Mouse (Mus musculus): ENCODE results near the gene Gm10643. TPM values are rescaled to one million over a fixed set of nuclear protein-coding genes. Genes with fewer than 3 reads are reported as not detected.

Gm10643 gene
- polyA plus RNA-seq, 1 experiment from 2014 or later: 1.5 TPM

- no peaks in the 10 kb centered on the region for H3K9me3 ChIP-seq (ENCODE audit: control insufficient read depth, low read length)
- WGBS: 58% methylated on average over 1 of the region's 1 CpGs
- H3K27ac ChIP-seq (ENCODE audit: low read depth): no peak overlapping the region
- no peak overlapping the region for H3K9ac ChIP-seq (ENCODE audit: low read length)
- H3K4me2 ChIP-seq (ENCODE audit: low read length): peak overlapping the region; percentile 40
- DNase-seq (ENCODE audit: low spot score) (no peak), ATAC-seq (replicated peaks; ENCODE audit: low FRiP score, low TSS enrichment, low read depth) (0 out of 2 replicates have a peak, but pooled peaks have one; percentile 29)
- peaks cover 33% of the 10 kb centered on the region for H3K4me1 ChIP-seq (replicated peaks; ENCODE audit: control insufficient read depth, insufficient read depth, low read length)
- H3K36me3 ChIP-seq (ENCODE audit: control insufficient read depth, insufficient read depth, low read length): no peaks in the 10 kb centered on the region
- no peak overlapping the region for H3K4me3 ChIP-seq (ENCODE audit: low read depth, low read length)
- H3K27me3 ChIP-seq (replicated peaks; ENCODE audit: control insufficient read depth, insufficient read depth, low read length): peaks cover 10% of the 10 kb centered on the region; the same call in 1 of the 2 replicates
Observed at GRCm38 (mm10) chr8:84023631-84024030, 41.3 kb downstream of the Gm10643 start.

- H3K27ac ChIP-seq (ENCODE audit: low read depth): 0 out of 2 replicates have a peak overlapping the region, but pooled peaks have one; percentile 22
- peak overlapping the region; percentile 40 for H3K4me2 ChIP-seq (ENCODE audit: low read length)
- ATAC-seq (replicated peaks; ENCODE audit: low FRiP score, low TSS enrichment, low read depth) (no peak; the same call in 1 of the 2 replicates), DNase-seq (ENCODE audit: low spot score) (no peak)
- H3K4me3 ChIP-seq (ENCODE audit: low read depth, low read length): 0 out of 2 replicates have a peak overlapping the region, but pooled peaks have one; percentile 6
- no peaks in the 10 kb centered on the region for H3K36me3 ChIP-seq (ENCODE audit: control insufficient read depth, insufficient read depth, low read length)
- no peaks in the 10 kb centered on the region for H3K9me3 ChIP-seq (ENCODE audit: control insufficient read depth, low read length)
- H3K9ac ChIP-seq (ENCODE audit: low read length): no peak overlapping the region
- H3K4me1 ChIP-seq (replicated peaks; ENCODE audit: control insufficient read depth, insufficient read depth, low read length): peaks cover 33% of the 10 kb centered on the region
- WGBS: 6% methylated on average over 5 of the region's 5 CpGs
- H3K27me3 ChIP-seq (replicated peaks; ENCODE audit: control insufficient read depth, insufficient read depth, low read length): peaks cover 10% of the 10 kb centered on the region; the same call in 1 of the 2 replicates
Observed at GRCm38 (mm10) chr8:84023085-84023484, 41.9 kb downstream of the Gm10643 start.

GRCm38 (mm10) chr8:84021569-84021968, 43.4 kb downstream of the Gm10643 start:
- H3K9me3 ChIP-seq (ENCODE audit: control insufficient read depth, low read length): no peaks in the 10 kb centered on the region
- H3K4me2 ChIP-seq (ENCODE audit: low read length): peak overlapping the region; percentile 40
- DNase-seq (ENCODE audit: low spot score) (no peak), ATAC-seq (replicated peaks; ENCODE audit: low FRiP score, low TSS enrichment, low read depth) (no peak; the same call in 1 of the 2 replicates)
- H3K36me3 ChIP-seq (ENCODE audit: control insufficient read depth, insufficient read depth, low read length): no peaks in the 10 kb centered on the region
- peak overlapping the region; percentile 25 for H3K4me3 ChIP-seq (ENCODE audit: low read depth, low read length)
- peaks cover 31% of the 10 kb centered on the region for H3K4me1 ChIP-seq (replicated peaks; ENCODE audit: control insufficient read depth, insufficient read depth, low read length)
- 36% methylated on average over 12 of the region's 12 CpGs for WGBS
- no peak overlapping the region for H3K27ac ChIP-seq (ENCODE audit: low read depth)
- H3K27me3 ChIP-seq (replicated peaks; ENCODE audit: control insufficient read depth, insufficient read depth, low read length): peaks cover 9% of the 10 kb centered on the region; the same call in 1 of the 2 replicates
- H3K9ac ChIP-seq (ENCODE audit: low read length): peak overlapping the region; percentile 16; the same call in 1 of the 2 replicates

- peak within 1 kb of the TSS; percentile 25 for H3K4me3 ChIP-seq (ENCODE audit: low read depth, low read length)
- H3K9ac ChIP-seq (ENCODE audit: low read length): peak within 1 kb of the TSS; percentile 16; the same call in 1 of the 2 replicates
Observed at GRCm38 (mm10) chr8:84021096-84021495, 43.8 kb downstream of the Gm10643 start, which contains the start of gene Palm3. TSS of gene Palm3 (plus strand) at chr8:84021471.

GRCm38 (mm10) chr8:84019738-84020137, 45.2 kb downstream of the Gm10643 start:
- H3K27ac ChIP-seq (ENCODE audit: low read depth): no peak overlapping the region
- H3K4me2 ChIP-seq (ENCODE audit: low read length): no peak overlapping the region
- no peak overlapping the region for H3K4me3 ChIP-seq (ENCODE audit: low read depth, low read length)
- ATAC-seq (replicated peaks; ENCODE audit: low FRiP score, low TSS enrichment, low read depth) (no peak), DNase-seq (ENCODE audit: low spot score) (no peak)
- 66% methylated on average over 9 of the region's 9 CpGs for WGBS
- no peaks in the 10 kb centered on the region; the same call in 1 of the 2 replicates for H3K9me3 ChIP-seq (ENCODE audit: control insufficient read depth, low read length)
- no peaks in the 10 kb centered on the region for H3K36me3 ChIP-seq (ENCODE audit: control insufficient read depth, insufficient read depth, low read length)
- peaks cover 18% of the 10 kb centered on the region for H3K4me1 ChIP-seq (replicated peaks; ENCODE audit: control insufficient read depth, insufficient read depth, low read length)
- H3K27me3 ChIP-seq (replicated peaks; ENCODE audit: control insufficient read depth, insufficient read depth, low read length): no peaks in the 10 kb centered on the region
- no peak overlapping the region for H3K9ac ChIP-seq (ENCODE audit: low read length)

More at GRCm38 (mm10) chr8:84021096-84021495, 43.8 kb downstream of the Gm10643 start, which contains the start of gene Palm3:
- DNase-seq (ENCODE audit: low spot score): peak; percentile 77
- H3K9me3 ChIP-seq (ENCODE audit: control insufficient read depth, low read length): no peaks in the 10 kb centered on the region
- WGBS: 6% methylated on average over 18 of the region's 18 CpGs
- H3K36me3 ChIP-seq (ENCODE audit: control insufficient read depth, insufficient read depth, low read length): no peaks in the 10 kb centered on the region
- peaks cover 5% of the 10 kb centered on the region; the same call in 1 of the 2 replicates for H3K27me3 ChIP-seq (replicated peaks; ENCODE audit: control insufficient read depth, insufficient read depth, low read length)
- H3K4me2 ChIP-seq (ENCODE audit: low read length): peak within 1 kb of the TSS; percentile 40
- peaks cover 27% of the 10 kb centered on the region for H3K4me1 ChIP-seq (replicated peaks; ENCODE audit: control insufficient read depth, insufficient read depth, low read length)
- ATAC-seq (replicated peaks; ENCODE audit: low FRiP score, low TSS enrichment, low read depth): peak; percentile 57
- H3K27ac ChIP-seq (ENCODE audit: low read depth): no peak within 1 kb of the TSS

GRCm38 (mm10) chr8:84015833-84016232, 49.1 kb downstream of the Gm10643 start:
- Histone ChIP-seq H3K9me3 (ENCODE audit: control insufficient read depth, low read length) (no peaks in the 10 kb centered on the region; the same call in 1 of the 2 replicates), H3K4me2 (ENCODE audit: low read length) (no peak overlapping the region), H3K36me3 (ENCODE audit: control insufficient read depth, insufficient read depth, low read length) (no peaks in the 10 kb centered on the region), H3K9ac (ENCODE audit: low read length) (no peak overlapping the region), H3K4me1 (replicated peaks; ENCODE audit: control insufficient read depth, insufficient read depth, low read length) (peaks cover 14% of the 10 kb centered on the region), H3K4me3 (ENCODE audit: low read depth, low read length) (no peak overlapping the region), H3K27ac (ENCODE audit: low read depth) (no peak overlapping the region), H3K27me3 (replicated peaks; ENCODE audit: control insufficient read depth, insufficient read depth, low read length) (peaks cover 27% of the 10 kb centered on the region)
- no peak for ATAC-seq (replicated peaks; ENCODE audit: low FRiP score, low TSS enrichment, low read depth)
- WGBS: 89% methylated on average over 5 of the region's 5 CpGs
- no peak for DNase-seq (ENCODE audit: low spot score)

MicroRNA genes within 50 kb of the gene (microRNA counts, 519-probe panel; counts per million panel counts)
- microRNA mmu-miR-709: 2,713 counts per million, percentile 30 among the panel's probes with 10 or more counts

Small RNA genes lying within 50 kb of the gene (microRNA-seq; reads per million reads assigned to microRNA genes)
- not detected for gene Mir709

Other genes with a start within 250 kb of the Gm10643 start
- gene Adgrl1, start 165.0 kb downstream of the Gm10643 start, polyA plus RNA-seq (2014; fragmentation: Nextera tagmentation; extraction: Ambion mirVana): 21.8 and 24.9 TPM in 2 replicates
- 0.23 and 0.37 TPM in 2 replicates for gene Gm10644, start 109.9 kb downstream of the Gm10643 start, polyA plus RNA-seq (2014; fragmentation: Nextera tagmentation; extraction: Ambion mirVana)
- gene Asf1b, start 109.6 kb downstream of the Gm10643 start, polyA plus RNA-seq (2014; fragmentation: Nextera tagmentation; extraction: Ambion mirVana): 64.8 and 70.9 TPM in 2 replicates
- gene Prkaca, start 92.1 kb downstream of the Gm10643 start, polyA plus RNA-seq (2014; fragmentation: Nextera tagmentation; extraction: Ambion mirVana): 97.9 and 105 TPM in 2 replicates
- 15.4 and 17.6 TPM in 2 replicates for gene Samd1, start 67.5 kb downstream of the Gm10643 start, polyA plus RNA-seq (2014; fragmentation: Nextera tagmentation; extraction: Ambion mirVana)
- 0.39 and 0.66 TPM in 2 replicates for gene 1700067K01Rik, start 63.6 kb downstream of the Gm10643 start, polyA plus RNA-seq (2014; fragmentation: Nextera tagmentation; extraction: Ambion mirVana)
- 1.3 and 1.6 TPM in 2 replicates for gene 2210011C24Rik, start 53.0 kb downstream of the Gm10643 start, polyA plus RNA-seq (2014; fragmentation: Nextera tagmentation; extraction: Ambion mirVana)
- gene Palm3, start 43.7 kb downstream of the Gm10643 start, polyA plus RNA-seq (2014; fragmentation: Nextera tagmentation; extraction: Ambion mirVana): 5.8 and 7.0 TPM in 2 replicates
- 0.69 and 1.2 TPM in 2 replicates for gene Il27ra, start 22.5 kb downstream of the Gm10643 start, polyA plus RNA-seq (2014; fragmentation: Nextera tagmentation; extraction: Ambion mirVana)
- gene Rln3, start 20.1 kb downstream of the Gm10643 start, polyA plus RNA-seq (2014; fragmentation: Nextera tagmentation; extraction: Ambion mirVana): 0.40 and 0.41 TPM in 2 replicates
- gene Rfx1, start 1.7 kb upstream of the Gm10643 start, polyA plus RNA-seq (2014; fragmentation: Nextera tagmentation; extraction: Ambion mirVana): 11.1 and 11.6 TPM in 2 replicates
- gene Dcaf15, start 39.6 kb upstream of the Gm10643 start, polyA plus RNA-seq (2014; fragmentation: Nextera tagmentation; extraction: Ambion mirVana): 10.8 and 11.7 TPM in 2 replicates
- gene Podnl1, start 60.9 kb upstream of the Gm10643 start, polyA plus RNA-seq (2014; fragmentation: Nextera tagmentation; extraction: Ambion mirVana): 0.46 and 0.49 TPM in 2 replicates
- 17.4 and 19.5 TPM in 2 replicates for gene Cc2d1a, start 82.8 kb upstream of the Gm10643 start, polyA plus RNA-seq (2014; fragmentation: Nextera tagmentation; extraction: Ambion mirVana)
- 0.48 and 0.92 TPM in 2 replicates for gene 4930432K21Rik, start 82.9 kb upstream of the Gm10643 start, polyA plus RNA-seq (2014; fragmentation: Nextera tagmentation; extraction: Ambion mirVana)
- gene Nanos3, start 120.1 kb upstream of the Gm10643 start, polyA plus RNA-seq (2014; fragmentation: Nextera tagmentation; extraction: Ambion mirVana): 4.1 and 4.4 TPM in 2 replicates
- gene Zswim4, start 171.9 kb upstream of the Gm10643 start, polyA plus RNA-seq (2014; fragmentation: Nextera tagmentation; extraction: Ambion mirVana): 10.9 and 11.5 TPM in 2 replicates
- gene D8Ertd738e, start 184.6 kb upstream of the Gm10643 start, polyA plus RNA-seq (2014; fragmentation: Nextera tagmentation; extraction: Ambion mirVana): 377 and 380 TPM in 2 replicates
- 79.7 and 90.6 TPM in 2 replicates for gene Mri1, start 192.2 kb upstream of the Gm10643 start, polyA plus RNA-seq (2014; fragmentation: Nextera tagmentation; extraction: Ambion mirVana)
- 20.6 and 22.5 TPM in 2 replicates for gene Ccdc130, start 205.2 kb upstream of the Gm10643 start, polyA plus RNA-seq (2014; fragmentation: Nextera tagmentation; extraction: Ambion mirVana)

Measured in intestine, embryonic 14.5 days (tissue).